Mouse (Mus musculus): ENCODE data around the gene Telo2. TPM values are rescaled to one million over a fixed set of nuclear protein-coding genes. Genes with fewer than 3 reads are reported as not detected.

Telo2 gene
- total and polyA plus RNA-seq, 3 experiments: 25.5 to 34.9 (median 28.4) TPM

- dilution Hi-C loops (cut with MboI; ENCODE audit: extremely low pct_ligation_motif_present, extremely low pct_unique_long_range_greater_than_20kb, low sequenced_read_pairs) (no loop called here), in situ Hi-C loops (cut with MboI; ENCODE audit: low pct_ligation_motif_present, low pct_unique_long_range_greater_than_20kb, low sequenced_read_pairs) (no loop called here)
- Histone ChIP-seq H3K9ac (ENCODE audit: insufficient read depth, low read depth) (no peak overlapping the region), H3K27me3 (replicated peaks) (no peaks in the 10 kb centered on the region), H3K4me3 (replicated peaks in 1 of 3; ENCODE audit: low read depth in 2 of 3, low read length in 2 of 3, poor library complexity in 1 of 3) (no peak overlapping the region), H3K79me2 (replicated peaks; ENCODE audit: control insufficient read depth, extremely low read depth, insufficient read depth, poor library complexity, severe bottlenecking) (no peaks in the 10 kb centered on the region), H3K27ac (ENCODE audit: insufficient read depth, low read depth) (no peak overlapping the region), H3K9me3 (replicated peaks; ENCODE audit: low read length) (no peaks in the 10 kb centered on the region), H3K36me3 (replicated peaks in 1 of 2; ENCODE audit: control insufficient read depth in 1 of 2, insufficient read depth in 1 of 2, low read length in 1 of 2) (peaks cover 12 to 90% of the 10 kb centered on the region in 2 experiments), H3K4me1 (ENCODE audit: control insufficient read depth in 1 of 2, insufficient read depth in 2 of 2) (0 out of 4 replicates have a peak, but pooled peaks cover 0 to 4% of the 10 kb centered on the region in 2 experiments), H3K4me2 (ENCODE audit: insufficient read depth, low read depth, poor library complexity, severe bottlenecking) (no peak overlapping the region)
- TF ChIP-seq JUND (conservative IDR thresholded peaks at IDR 0.05; ENCODE audit: low read depth, low read length) (no peak), UBTF (IDR thresholded peaks at IDR 0.05; ENCODE audit: low read depth, low read length) (no peak), ZNF384 (IDR thresholded peaks at IDR 0.05; ENCODE audit: low read depth, low read length) (no peak), ELF1 (IDR thresholded peaks at IDR 0.05; ENCODE audit: low read depth, low read length) (no peak), MXI1 (IDR thresholded peaks at IDR 0.05; ENCODE audit: low read depth, low read length) (no peak), RAD21 (IDR thresholded peaks at IDR 0.05; ENCODE audit: low read depth, low read length) (no peak), EP300 (IDR thresholded peaks at IDR 0.05; ENCODE audit: low read length) (no peak), PAX5 (IDR thresholded peaks at IDR 0.05; ENCODE audit: low read length) (no peak), KAT2A (IDR thresholded peaks at IDR 0.05; ENCODE audit: insufficient replicate concordance, low read length) (no peak), ETS1 (conservative IDR thresholded peaks at IDR 0.05; ENCODE audit: low read depth, low read length) (no peak), POLR2AphosphoS2 (IDR thresholded peaks at IDR 0.05; ENCODE audit: low read depth, low read length) (no peak), TCF12 (IDR thresholded peaks at IDR 0.05; ENCODE audit: low read depth, low read length) (no peak), BHLHE40 (IDR thresholded peaks at IDR 0.05; ENCODE audit: low read depth, low read length) (no peak), TBP (conservative IDR thresholded peaks at IDR 0.05; ENCODE audit: low read depth, low read length) (no peak), E2F4 (IDR thresholded peaks at IDR 0.05; ENCODE audit: insufficient replicate concordance, low read depth, low read length) (no peak), JUN (IDR thresholded peaks at IDR 0.05; ENCODE audit: insufficient read depth, low read depth, low read length) (no peak), MEF2A (IDR thresholded peaks at IDR 0.05; ENCODE audit: borderline replicate concordance, low read depth, low read length) (no peak), CHD1 (IDR thresholded peaks at IDR 0.05; ENCODE audit: low read depth, low read length) (no peak), MAX (IDR thresholded peaks at IDR 0.05; ENCODE audit: low read length) (no peak)
- DNase-seq (ENCODE audit: extremely low read depth): no peak
Observed at GRCm38 (mm10) chr17:25080210-25080609, 35.6 kb downstream of the Telo2 start.

- peaks cover 12 to 86% of the 10 kb centered on the region in 2 experiments for H3K36me3 ChIP-seq (replicated peaks in 1 of 2; ENCODE audit: control insufficient read depth in 1 of 2, insufficient read depth in 1 of 2, low read length in 1 of 2)
- no peak overlapping the region for H3K27ac ChIP-seq (ENCODE audit: insufficient read depth, low read depth)
- no peaks in the 10 kb centered on the region for H3K79me2 ChIP-seq (replicated peaks; ENCODE audit: control insufficient read depth, extremely low read depth, insufficient read depth, poor library complexity, severe bottlenecking)
- no peaks in the 10 kb centered on the region for H3K9me3 ChIP-seq (replicated peaks; ENCODE audit: low read length)
- TF ChIP-seq CTCF (conservative IDR thresholded peaks at IDR 0.05 in 1 of 2, IDR thresholded peaks at IDR 0.05 in 1 of 2; ENCODE audit: low read depth in 2 of 2, low read length in 2 of 2): no peak
- no peak for TF ChIP-seq MYC (IDR thresholded peaks at IDR 0.05; ENCODE audit: low read depth, low read length)
- TF ChIP-seq EP300 (IDR thresholded peaks at IDR 0.05; ENCODE audit: low read length): no peak
- TF ChIP-seq USF2 (conservative IDR thresholded peaks at IDR 0.05; ENCODE audit: low read depth, low read length): no peak
- no peak for TF ChIP-seq NRF1 (IDR thresholded peaks at IDR 0.05; ENCODE audit: low read depth, low read length)
- TF ChIP-seq RAD21 (IDR thresholded peaks at IDR 0.05; ENCODE audit: low read depth, low read length): no peak
- no peak for TF ChIP-seq E2F4 (IDR thresholded peaks at IDR 0.05; ENCODE audit: insufficient replicate concordance, low read depth, low read length)
- TF ChIP-seq IRF4 (IDR thresholded peaks at IDR 0.05; ENCODE audit: low read depth, low read length): no peak
- no peak overlapping the region for H3K9ac ChIP-seq (ENCODE audit: insufficient read depth, low read depth)
- 0 out of 4 replicates have a peak, but pooled peaks cover 0 to 4% of the 10 kb centered on the region in 2 experiments for H3K4me1 ChIP-seq (ENCODE audit: control insufficient read depth in 1 of 2, insufficient read depth in 2 of 2)
- in situ Hi-C loops (cut with MboI; ENCODE audit: low pct_ligation_motif_present, low pct_unique_long_range_greater_than_20kb, low sequenced_read_pairs): no loop called here
- DNase-seq (ENCODE audit: extremely low read depth): no peak
- H3K4me3 ChIP-seq (replicated peaks in 1 of 3; ENCODE audit: low read depth in 2 of 3, low read length in 2 of 3, poor library complexity in 1 of 3): no peak overlapping the region
- H3K4me2 ChIP-seq (ENCODE audit: insufficient read depth, low read depth, poor library complexity, severe bottlenecking): no peak overlapping the region
- H3K27me3 ChIP-seq (replicated peaks): no peaks in the 10 kb centered on the region
- dilution Hi-C loops (cut with MboI; ENCODE audit: extremely low pct_ligation_motif_present, extremely low pct_unique_long_range_greater_than_20kb, low sequenced_read_pairs): no loop called here
Observed at GRCm38 (mm10) chr17:25077771-25078372, 37.9 kb downstream of the Telo2 start.

Measured in CH12.LX (cell line).